Mouse (Mus musculus) hindbrain, embryonic 12.5 days (tissue): Measurements from ENCODE around the gene Rbm5. TPM values are rescaled to one million over a fixed set of nuclear protein-coding genes. Genes with fewer than 3 reads are reported as not detected.

Experiments used
- ATAC-seq: fragments of 200-750 bp; cut with Nextera tagmentation; 2 replicates; pipeline ENCODE4 v1.8.0; 2017; ENCODE audit warnings: moderate TSS enrichment; ENCODE audit not compliant: low FRiP score
- H3K27ac ChIP-seq: fragments of 300-500 bp; sonication (generic); 2 replicates; pipeline ENCODE4 v1.5.1; 2016; ENCODE audit warnings: mild to moderate bottlenecking
- H3K27me3 ChIP-seq: fragments of 300-500 bp; sonication (generic); 2 replicates; pipeline ENCODE4 v1.6.1; 2016; ENCODE audit warnings: mild to moderate bottlenecking
- H3K36me3 ChIP-seq: fragments of 300-500 bp; sonication (generic); 2 replicates; pipeline ENCODE4 v1.6.1; 2016; ENCODE audit warnings: mild to moderate bottlenecking
- H3K4me1 ChIP-seq: fragments of 300-500 bp; sonication (generic); 2 replicates; pipeline ENCODE4 v1.6.1; 2016
- H3K4me2 ChIP-seq: fragments of 300-500 bp; sonication (generic); replicated peaks from 2 replicates; pipeline ENCODE4 v1.6.1; 2016; ENCODE audit warnings: mild to moderate bottlenecking
- H3K4me3 ChIP-seq: fragments of 300-500 bp; sonication (generic); 2 replicates; pipeline ENCODE4 v1.5.1; 2016; ENCODE audit warnings: mild to moderate bottlenecking
- H3K9ac ChIP-seq: fragments of 300-500 bp; sonication (generic); 2 replicates; pipeline ENCODE4 v1.6.1; 2016; ENCODE audit warnings: mild to moderate bottlenecking, moderate library complexity
- H3K9me3 ChIP-seq: fragments of 300-500 bp; sonication (generic); replicated peaks from 2 replicates; pipeline ENCODE4 v1.6.1; 2016; ENCODE audit warnings: mild to moderate bottlenecking
- WGBS: fragments of 180-500 bp; shearing (Covaris S2); methylation state at CpG from one replicate; pipeline ENCODE4 v1.1.7; 2016; 5-methylcytosine and 5-hydroxymethylcytosine counted together
- polyA plus RNA-seq: library from polyadenylated mRNA; unstranded; fragments of >200 nt; fragmentation: Nextera tagmentation; extraction: Ambion mirVana; gene quantifications from 2 replicates; pipeline ENCODE4 v1.2.1, GENCODE M21; 2016

The Rbm5 gene
- polyA plus RNA-seq, 1 experiment from 2014 or later = 271 TPM

DNA sequence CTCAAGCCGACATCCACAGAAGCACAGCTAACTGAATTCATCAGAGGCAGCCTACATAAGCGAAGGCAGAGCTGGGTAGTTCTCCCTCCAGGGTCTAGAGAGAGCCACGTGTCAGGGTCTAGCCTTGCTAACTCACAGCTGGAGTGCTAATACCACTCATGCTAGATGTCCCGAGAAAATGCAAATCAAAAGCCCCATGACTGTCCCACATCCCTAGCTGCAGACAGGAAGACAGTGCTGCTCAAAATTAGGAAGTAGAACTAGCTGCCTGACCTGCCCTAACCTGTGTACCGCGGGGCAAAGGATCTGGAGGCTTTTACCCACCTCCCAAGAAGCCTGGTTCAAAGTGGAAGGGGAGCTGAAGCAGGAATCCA lies 74.7 kb downstream of the Rbm5 start:
- no peak overlapping the region for H3K4me2 ChIP-seq
- peaks cover 18% of the 10 kb centered on the region for H3K36me3 ChIP-seq
- peaks cover 77% of the 10 kb centered on the region for H3K4me1 ChIP-seq
- no peak for ATAC-seq
- 34% methylated on average over 6 of the region's 6 CpGs for WGBS
- H3K27me3 ChIP-seq = peaks cover 7% of the 10 kb centered on the region
- no peak overlapping the region for H3K27ac ChIP-seq
- H3K9ac ChIP-seq = no peak overlapping the region
- H3K4me3 ChIP-seq = no peak overlapping the region
- H3K9me3 ChIP-seq = no peaks in the 10 kb centered on the region

GRCm38 (mm10) chr9:107695441-107696105 lies 75.2 kb downstream of the Rbm5 start:
- 69% methylated on average over 12 of the region's 12 CpGs for WGBS
- Histone ChIP-seq H3K4me1 (peaks cover 72% of the 10 kb centered on the region), H3K36me3 (peaks cover 23% of the 10 kb centered on the region), H3K27me3 (peaks cover 8% of the 10 kb centered on the region), H3K9ac (no peak overlapping the region), H3K9me3 (no peaks in the 10 kb centered on the region), H3K4me3 (no peak overlapping the region), H3K4me2 (no peak overlapping the region), H3K27ac (no peak overlapping the region)
- ATAC-seq = no peak

- no peak overlapping the region for H3K4me2 ChIP-seq
- H3K4me1 ChIP-seq = peaks cover 63% of the 10 kb centered on the region
- H3K36me3 ChIP-seq = peaks cover 31% of the 10 kb centered on the region
- H3K9me3 ChIP-seq = no peaks in the 10 kb centered on the region
- H3K27ac ChIP-seq = no peak overlapping the region
- no peak overlapping the region for H3K4me3 ChIP-seq
- 80% methylated on average over 7 of the region's 7 CpGs for WGBS
- H3K9ac ChIP-seq = no peak overlapping the region
- H3K27me3 ChIP-seq = peaks cover 8% of the 10 kb centered on the region
- no peak for ATAC-seq
Measured at GRCm38 (mm10) chr9:107694627-107695026, 76.2 kb downstream of the Rbm5 start.

DNA sequence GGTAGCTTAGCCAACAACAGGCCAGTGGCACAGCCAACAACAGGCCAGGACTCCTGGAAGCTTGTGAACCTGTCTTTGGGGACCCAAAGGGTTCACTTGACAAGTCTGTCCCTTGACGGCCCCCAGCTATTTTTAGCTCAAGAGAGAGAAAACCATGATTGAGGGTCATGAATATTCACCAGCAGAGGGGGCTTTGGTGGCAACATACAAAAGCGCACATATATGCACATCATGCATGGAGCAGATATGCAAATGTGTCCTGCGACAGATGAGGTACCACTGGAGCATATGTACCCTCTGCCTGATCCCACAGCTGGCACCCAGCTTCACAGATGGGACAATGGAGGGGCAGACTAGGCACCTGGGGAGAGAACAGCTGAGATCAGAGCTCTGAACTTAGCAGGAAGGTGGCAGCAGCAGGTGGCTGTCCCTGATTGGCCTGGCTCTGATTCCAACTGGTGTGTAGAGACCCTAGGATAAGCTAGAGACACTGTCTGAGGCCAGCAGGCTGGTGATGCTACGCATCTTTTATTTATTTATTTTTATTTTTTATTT lies 77.3 kb downstream of the Rbm5 start:
- Histone ChIP-seq H3K4me2 (no peak overlapping the region), H3K27me3 (peaks cover 8% of the 10 kb centered on the region), H3K27ac (no peak overlapping the region), H3K9ac (no peak overlapping the region), H3K9me3 (no peaks in the 10 kb centered on the region), H3K4me3 (no peak overlapping the region), H3K4me1 (peaks cover 52% of the 10 kb centered on the region), H3K36me3 (peaks cover 39% of the 10 kb centered on the region)
- ATAC-seq = no peak
- WGBS = 60% methylated on average over 4 of the region's 4 CpGs

GRCm38 (mm10) chr9:107692785-107693184 lies 78.0 kb downstream of the Rbm5 start:
- Histone ChIP-seq H3K9ac (no peak overlapping the region), H3K9me3 (no peaks in the 10 kb centered on the region), H3K36me3 (peaks cover 46% of the 10 kb centered on the region), H3K27ac (no peak overlapping the region), H3K4me1 (peaks cover 44% of the 10 kb centered on the region), H3K27me3 (peaks cover 8% of the 10 kb centered on the region), H3K4me3 (no peak overlapping the region), H3K4me2 (no peak overlapping the region)
- WGBS = 78% methylated on average over 5 of the region's 5 CpGs
- no peak for ATAC-seq

DNA sequence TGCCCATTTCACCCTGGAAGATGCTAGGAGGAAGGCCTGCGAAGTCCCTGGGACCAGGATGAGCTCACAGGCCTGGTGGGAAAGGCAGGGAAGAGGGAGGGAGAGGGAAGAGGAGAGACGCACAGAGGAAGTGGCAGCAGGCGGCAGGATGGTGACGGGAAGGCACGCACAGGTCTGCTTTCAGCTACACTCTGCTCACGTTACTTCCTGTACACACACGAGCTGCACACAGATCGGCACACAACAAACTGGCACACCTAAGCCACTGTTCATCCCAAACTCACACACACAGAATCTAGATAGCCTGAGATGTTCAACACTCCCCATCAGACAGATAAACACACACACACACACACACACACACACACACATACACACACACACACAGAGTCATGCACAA lies 80.4 kb downstream of the Rbm5 start:
- Histone ChIP-seq H3K27me3 (peaks cover 7% of the 10 kb centered on the region), H3K27ac (no peak overlapping the region), H3K4me3 (no peak overlapping the region), H3K4me1 (peaks cover 20% of the 10 kb centered on the region), H3K9me3 (no peaks in the 10 kb centered on the region), H3K36me3 (peaks cover 65% of the 10 kb centered on the region), H3K4me2 (no peak overlapping the region), H3K9ac (no peak overlapping the region)
- WGBS = 88% methylated on average over 8 of the region's 8 CpGs
- ATAC-seq = no peak

Other genes starting within 250 kb of the Rbm5 start
- gene Tmem115, start 237.1 kb downstream of the Rbm5 start, polyA plus RNA-seq = 48.1 and 50.4 TPM in 2 replicates
- 21.9 and 22.6 TPM in 2 replicates for gene Cyb561d2, start 228.8 kb downstream of the Rbm5 start, polyA plus RNA-seq
- gene Nprl2, start 228.8 kb downstream of the Rbm5 start, polyA plus RNA-seq = 47.5 and 50.5 TPM in 2 replicates
- 3.6 and 4.3 TPM in 2 replicates for gene Zmynd10, start 223.7 kb downstream of the Rbm5 start, polyA plus RNA-seq
- 37.3 and 39.9 TPM in 2 replicates for gene Rassf1, start 219.4 kb downstream of the Rbm5 start, polyA plus RNA-seq
- gene Tusc2, start 207.7 kb downstream of the Rbm5 start, polyA plus RNA-seq = 84.8 and 87.0 TPM in 2 replicates
- gene Hyal2, start 203.1 kb downstream of the Rbm5 start, polyA plus RNA-seq = 105 and 109 TPM in 2 replicates
- gene Hyal1, start 194.1 kb downstream of the Rbm5 start, polyA plus RNA-seq = 8.1 and 9.6 TPM in 2 replicates
- 13.5 and 15.0 TPM in 2 replicates for gene Naa80, start 192.1 kb downstream of the Rbm5 start, polyA plus RNA-seq
- gene Hyal3, start 190.2 kb downstream of the Rbm5 start, polyA plus RNA-seq = 1.2 and 1.4 TPM in 2 replicates
- 19.5 and 21.9 TPM in 2 replicates for gene Ifrd2, start 183.4 kb downstream of the Rbm5 start, polyA plus RNA-seq
- 5.1 TPM in 2 replicates for gene Sema3b, start 161.8 kb downstream of the Rbm5 start, polyA plus RNA-seq
- gene Gnai2, start 135.6 kb downstream of the Rbm5 start, polyA plus RNA-seq = 516 and 531 TPM in 2 replicates
- gene Slc38a3, start 101.5 kb downstream of the Rbm5 start, polyA plus RNA-seq = 12.5 and 12.9 TPM in 2 replicates
- 1.4 and 2.6 TPM in 2 replicates for gene Gnat1, start 91.3 kb downstream of the Rbm5 start, polyA plus RNA-seq
- 26.8 and 28.3 TPM in 2 replicates for gene Sema3f, start 60.5 kb downstream of the Rbm5 start, polyA plus RNA-seq
- 125 and 135 TPM in 2 replicates for gene Rbm6, start 102.2 kb upstream of the Rbm5 start, polyA plus RNA-seq
- 17.1 and 20.1 TPM in 2 replicates for gene Mon1a, start 117.2 kb upstream of the Rbm5 start, polyA plus RNA-seq
- gene Mst1r, start 135.9 kb upstream of the Rbm5 start, polyA plus RNA-seq = 2.0 and 2.3 TPM in 2 replicates
- not detected in 2 replicates for gene Actl11, start 157.5 kb upstream of the Rbm5 start, polyA plus RNA-seq
- gene Camkv, start 164.7 kb upstream of the Rbm5 start, polyA plus RNA-seq = 7.3 and 7.9 TPM in 2 replicates
- gene Traip, start 179.1 kb upstream of the Rbm5 start, polyA plus RNA-seq = 15.8 and 17.4 TPM in 2 replicates
- gene Uba7, start 204.5 kb upstream of the Rbm5 start, polyA plus RNA-seq = 11.5 and 12.7 TPM in 2 replicates
- 3.2 and 3.3 TPM in 2 replicates for gene Gm20661, start 212.1 kb upstream of the Rbm5 start, polyA plus RNA-seq
- 51.0 and 52.6 TPM in 2 replicates for gene Inka1, start 214.9 kb upstream of the Rbm5 start, polyA plus RNA-seq
- gene Cdhr4, start 221.5 kb upstream of the Rbm5 start, polyA plus RNA-seq = 5.5 and 5.7 TPM in 2 replicates
- gene Gm20662, start 225.4 kb upstream of the Rbm5 start, polyA plus RNA-seq = 0.13 TPM in 1 of 2 replicates, not detected in the other
- gene Ip6k1, start 231.5 kb upstream of the Rbm5 start, polyA plus RNA-seq = 100 and 102 TPM in 2 replicates